Mouse (Mus musculus): Measurements from ENCODE around the gene Galnt7.

- no peak for TF ChIP-seq CTCF (IDR thresholded peaks at IDR 0.05; ENCODE audit: low read depth, low read length)
- no peak for TF ChIP-seq POLR2AphosphoS5 (IDR thresholded peaks at IDR 0.05; ENCODE audit: insufficient replicate concordance, low read depth, low read length)
- no peak for TF ChIP-seq GATA1 (IDR thresholded peaks at IDR 0.05; ENCODE audit: borderline replicate concordance, low read length)
- TF ChIP-seq TAL1 (conservative IDR thresholded peaks at IDR 0.05; ENCODE audit: low read depth, low read length) = no peak
- TF ChIP-seq GATA2 (IDR thresholded peaks at IDR 0.05; ENCODE audit: borderline replicate concordance, low read depth, low read length) = no peak
Measured at GRCm38 (mm10) chr8:57651689-57652455, 960 bp downstream of the Galnt7 start.

Measured in G1E (cell line).